Mouse (Mus musculus): ENCODE measurements at regions not wholly inside any gene's neighbourhood (a gene's known extent, or its start where the extent isn't known, plus 50 kb on each side); places are given as distances from the start of the nearest gene placed in this dataset.

GRCm38 (mm10) chr4:54374457-54374856 is 548.6 kb downstream of the Tmem38b start:
- TF ChIP-seq USF1 (IDR thresholded peaks at IDR 0.05; ENCODE audit: low read depth), result no peak
- no peak for TF ChIP-seq CTCF (IDR thresholded peaks at IDR 0.05; ENCODE audit: control insufficient read depth, insufficient read depth, insufficient read length)
- TF ChIP-seq MYOD1 (IDR thresholded peaks at IDR 0.05; ENCODE audit: control insufficient read depth, insufficient read length, low read depth), result no peak
- no peak for TF ChIP-seq MYOG (IDR thresholded peaks at IDR 0.05; ENCODE audit: control insufficient read depth, extremely low read depth, insufficient read length)
- no peak for TF ChIP-seq MAX (IDR thresholded peaks at IDR 0.05)

All from C2C12 (cell line).